Mouse (Mus musculus): ENCODE results near the gene Adam30.

Adam30 gene

GRCm38 (mm10) chr3:98187777-98188176 lies 27.3 kb downstream of the Adam30 start:
- DNase-seq, result no peak

DNA sequence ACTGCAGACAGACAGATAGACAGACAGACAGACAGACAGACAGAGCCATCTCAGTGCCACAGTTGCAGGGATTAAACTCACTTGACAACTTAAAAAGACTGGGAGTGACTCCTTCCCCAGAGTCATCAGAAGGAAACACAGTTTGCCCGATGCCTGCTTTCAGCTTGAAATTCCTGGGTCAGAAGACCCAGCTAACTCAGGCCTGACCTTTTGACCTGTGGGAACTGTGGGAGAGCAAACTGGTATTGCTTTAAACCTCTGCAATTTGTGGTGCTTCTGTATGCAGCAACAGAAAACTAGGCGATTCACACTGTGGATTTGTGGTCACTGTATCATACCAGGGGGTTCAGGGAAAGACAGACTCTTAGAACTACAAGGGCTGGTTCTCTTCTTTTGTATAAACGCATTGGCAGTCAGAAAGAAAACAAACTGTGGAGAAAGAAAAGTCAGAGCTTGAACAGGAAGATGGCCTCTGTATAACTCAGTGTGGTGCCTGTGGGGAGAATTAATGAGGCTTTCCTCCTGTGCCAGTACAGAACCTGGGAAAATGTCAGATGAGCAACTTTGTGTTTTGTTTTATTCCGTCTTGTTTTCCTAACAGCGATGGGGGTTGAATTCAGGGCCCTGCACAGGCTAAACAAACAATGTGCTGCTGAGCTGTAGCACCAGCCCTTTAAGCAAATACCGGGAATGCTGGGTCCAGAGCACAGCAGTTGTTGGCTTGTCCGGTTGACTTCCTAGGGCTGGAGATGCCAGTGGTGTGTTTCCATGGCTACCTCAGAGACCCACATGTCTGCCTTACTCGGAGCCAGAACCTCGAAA lies 37.5 kb downstream of the Adam30 start:
- DNase-seq, result no peak

DNA sequence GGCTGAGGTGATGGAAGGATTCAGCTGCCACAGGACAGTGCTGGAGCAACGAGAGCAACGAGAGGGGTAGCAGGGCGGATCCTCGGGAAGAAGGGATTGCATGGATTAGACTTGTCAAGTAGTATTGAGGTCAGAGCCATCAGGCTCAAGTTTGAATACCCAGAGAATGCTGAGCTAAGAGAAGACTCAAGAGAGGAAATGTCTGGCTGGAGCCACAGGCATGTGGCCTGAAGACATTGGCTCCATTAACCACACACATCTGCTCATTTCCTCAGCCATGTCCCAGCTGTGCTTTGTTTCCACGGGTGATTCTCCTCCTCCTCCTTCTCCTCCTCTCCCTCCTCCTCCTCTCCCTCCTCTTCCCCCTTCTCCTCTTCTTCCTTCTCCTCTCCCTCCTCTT lies 39.3 kb downstream of the Adam30 start:
- DNase-seq, result no peak

- no peak for DNase-seq
These were observed 42.9 kb downstream of the Adam30 start for GRCm38 (mm10) chr3:98203282-98203681.

DNA sequence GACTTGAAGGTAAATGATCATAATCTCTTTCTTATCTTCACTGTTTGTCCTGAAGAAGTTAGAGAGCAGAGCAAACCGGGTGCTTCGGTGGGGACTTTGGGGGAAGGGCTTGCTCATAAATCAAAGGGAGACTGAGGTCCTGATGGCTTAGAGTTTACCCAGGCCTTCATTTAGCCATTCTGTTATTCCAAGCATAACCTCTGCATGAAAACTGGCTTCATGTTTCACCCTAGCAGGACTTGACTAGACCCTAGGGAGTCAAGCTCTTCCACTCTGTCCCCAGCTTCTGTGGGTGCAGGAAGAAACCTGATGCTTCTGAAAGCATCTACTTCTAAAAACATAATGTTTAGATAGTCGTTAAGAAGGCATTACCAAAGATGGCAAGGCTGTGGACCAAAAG lies 46.5 kb downstream of the Adam30 start:
- no peak for DNase-seq

DNA sequence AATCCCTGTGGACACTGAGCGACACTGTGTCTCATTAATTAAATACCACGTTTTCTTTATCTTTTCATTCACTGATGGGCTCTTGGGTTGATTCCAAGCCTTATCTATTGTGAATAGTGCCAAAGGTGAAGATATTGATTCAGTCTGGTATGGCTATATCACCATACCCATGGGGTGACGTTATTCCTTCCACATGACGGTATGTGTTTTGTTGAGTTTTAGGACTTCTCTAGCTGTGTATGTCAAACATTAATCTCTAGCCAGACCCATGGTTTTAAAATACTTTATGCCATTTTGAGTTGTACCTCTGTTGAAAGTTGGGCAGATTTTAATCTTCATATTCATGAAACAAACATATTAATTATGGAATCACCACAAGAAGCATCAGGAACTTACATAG lies 48.7 kb downstream of the Adam30 start:
- DNase-seq, result no peak

- DNase-seq, result no peak
These were observed 50.4 kb downstream of the Adam30 start for GRCm38 (mm10) chr3:98210860-98211259.

- DNase-seq, result no peak
These were observed 51.1 kb downstream of the Adam30 start for GRCm38 (mm10) chr3:98211301-98212081.
